ENCODE assay signal across 8 mouse cellular contexts in genomic region chr4:45108456-45109110, GRCm38 (mm10). TPM values are rescaled to one million over a fixed set of nuclear protein-coding genes. Genes with fewer than 3 reads are reported as not detected.
DNase-seq lines count a peak whose midpoint lies in the region; ATAC-seq and TF ChIP-seq lines count a peak whose summit lies in the region.

No protein-coding gene starts in this region.

- no peaks in the 10 kb centered on the region for H3K27me3 ChIP-seq in lung, embryonic 16.5 days (ENCODE audit: control insufficient read depth, insufficient read depth, low read depth, low read length)
- no peaks in the 10 kb centered on the region for H3K27me3 ChIP-seq in heart, postnatal 0 days (ENCODE audit: control insufficient read depth, insufficient read depth, low read length)
- no peaks in the 10 kb centered on the region for H3K27me3 ChIP-seq in myocyte (ENCODE audit: control insufficient read depth, insufficient read depth, insufficient read length)

- H3K4me1 ChIP-seq in lung, embryonic 16.5 days (replicated peaks; ENCODE audit: control insufficient read depth, insufficient read depth, low read length) = peaks cover 10% of the 10 kb centered on the region
- peaks cover 5% of the 10 kb centered on the region for H3K4me1 ChIP-seq in lung, adult 2 months (ENCODE audit: control insufficient read depth, insufficient read depth, low read length)
- H3K4me1 ChIP-seq in heart, postnatal 0 days (ENCODE audit: control insufficient read depth, insufficient read depth) = peaks cover 8% of the 10 kb centered on the region

- no peak overlapping the region for H3K4me3 ChIP-seq in lung, embryonic 16.5 days (ENCODE audit: low read length)
- no peak overlapping the region for H3K4me3 ChIP-seq in lung, adult 2 months (replicated peaks; ENCODE audit: extremely low read depth, low read depth, low read length)
- H3K4me3 ChIP-seq in heart, postnatal 0 days (ENCODE audit: low read depth, low read length) = no peak overlapping the region
- H3K4me3 ChIP-seq in myocyte = peak overlapping the region; percentile 90

- H3K9me3 ChIP-seq in lung, embryonic 16.5 days (ENCODE audit: control insufficient read depth, low read length) = no peaks in the 10 kb centered on the region
- no peaks in the 10 kb centered on the region for H3K9me3 ChIP-seq in heart, postnatal 0 days (replicated peaks; ENCODE audit: control insufficient read depth, low read length)

- WGBS in lung, embryonic 16.5 days = 60% methylated on average over 8 of the region's 8 CpGs
- WGBS in lung, adult 2 months = 62% methylated on average over 8 of the region's 8 CpGs
- WGBS in heart, postnatal 0 days = 60% methylated on average over 8 of the region's 8 CpGs

- TF ChIP-seq EP300 in heart, postnatal 0 days (IDR thresholded peaks at IDR 0.05; ENCODE audit: low read depth) = no peak

- H3K79me2 ChIP-seq in myocyte (ENCODE audit: control insufficient read depth, insufficient read depth) = peaks cover 28% of the 10 kb centered on the region

- TF ChIP-seq POLR2A in lung, adult 2 months (IDR thresholded peaks at IDR 0.05; ENCODE audit: borderline replicate concordance, extremely low read depth, low read depth, low read length) = no peak
- no peak for TF ChIP-seq POLR2A in myocyte (IDR thresholded peaks at IDR 0.05; ENCODE audit: insufficient read length, low read depth)

- peak; percentile 14 for DNase-seq in cerebellum, adult 11-12 months
- no peak for DNase-seq in lung, adult 2 months
- no peak for DNase-seq in heart, postnatal 0 days (ENCODE audit: low spot score)
- no peak for DNase-seq in embryo, embryonic 11 days
- no peak for DNase-seq in adrenal gland, adult 2 months

- no peak overlapping the region for H3K27ac ChIP-seq in lung, embryonic 16.5 days (ENCODE audit: low read length)
- no peak overlapping the region for H3K27ac ChIP-seq in heart, postnatal 0 days (ENCODE audit: low read depth)

- ATAC-seq in cerebellum, adult (ENCODE audit: insufficient number of reproducible peaks, low FRiP score, low TSS enrichment) = no peak
- ATAC-seq in lung, embryonic 16.5 days (ENCODE audit: low read depth) = no peak
- ATAC-seq in heart, postnatal 0 days (ENCODE audit: insufficient read depth, low read depth) = no peak

- peak overlapping the region; percentile 28; the same call in 1 of the 2 replicates for H3K9ac ChIP-seq in lung, embryonic 16.5 days (ENCODE audit: low read length)
- H3K9ac ChIP-seq in heart, postnatal 0 days (replicated peaks; ENCODE audit: low read depth, low read length) = no peak overlapping the region

- no peak overlapping the region for H3ac ChIP-seq in myocyte (ENCODE audit: control insufficient read depth, insufficient read length)

- H3K36me3 ChIP-seq in lung, embryonic 16.5 days (ENCODE audit: control insufficient read depth, insufficient read depth, low read length) = peaks cover 7% of the 10 kb centered on the region; the same call in 1 of the 2 replicates
- peaks cover 14% of the 10 kb centered on the region for H3K36me3 ChIP-seq in heart, postnatal 0 days (replicated peaks; ENCODE audit: control insufficient read depth, insufficient read depth, low read length)
- peaks cover 14% of the 10 kb centered on the region for H3K36me3 ChIP-seq in myocyte (ENCODE audit: control insufficient read depth, insufficient read depth)

- TF ChIP-seq CTCF in lung, adult 2 months (IDR thresholded peaks at IDR 0.05; ENCODE audit: insufficient read depth, low read length) = no peak
- TF ChIP-seq CTCF in heart, postnatal 0 days (IDR thresholded peaks at IDR 0.05; ENCODE audit: low read depth) = no peak

- H3K4me2 ChIP-seq in lung, embryonic 16.5 days (ENCODE audit: low read depth, low read length) = peak overlapping the region; percentile 29
- H3K4me2 ChIP-seq in heart, postnatal 0 days (ENCODE audit: low read depth, low read length) = peak overlapping the region; percentile 73; the same call in 1 of the 2 replicates
- peak overlapping the region; percentile 62 for H3K4me2 ChIP-seq in myocyte (ENCODE audit: low read depth)

TF ChIP-seq in myocyte, 11 proteins besides CTCF, POLR2A, EP300 and RAD21:
- TF ChIP-seq SRF (IDR thresholded peaks at IDR 0.05; ENCODE audit: control insufficient read depth, insufficient read length, low read depth) (no peak), REST (IDR thresholded peaks at IDR 0.05; ENCODE audit: insufficient read depth, insufficient read length) (no peak), MYOD1 (IDR thresholded peaks at IDR 0.05; ENCODE audit: control insufficient read depth in 1 of 3, insufficient read length in 2 of 3, low read depth in 2 of 3) (no peak), TCF12 (IDR thresholded peaks at IDR 0.05; ENCODE audit: insufficient read depth, poor library complexity, severe bottlenecking) (no peak), MYOG (IDR thresholded peaks at IDR 0.05; ENCODE audit: control insufficient read depth in 1 of 3, insufficient read depth in 1 of 3, insufficient read length in 2 of 3, low read depth in 2 of 3) (no peak), E2F4 (IDR thresholded peaks at IDR 0.05; ENCODE audit: insufficient read depth) (no peak), MAX (IDR thresholded peaks at IDR 0.05; ENCODE audit: low read depth) (no peak), USF1 (IDR thresholded peaks at IDR 0.05; ENCODE audit: low read depth) (no peak), TCF3 (IDR thresholded peaks at IDR 0.05; ENCODE audit: insufficient read length, low read depth) (no peak), POLR2AphosphoS2 (IDR thresholded peaks at IDR 0.05; ENCODE audit: insufficient read length, low read depth) (no peak), CEBPB (IDR thresholded peaks at IDR 0.05; ENCODE audit: insufficient read depth, poor library complexity, severe bottlenecking) (no peak)

RNA-seq across cellular contexts. Expression of gene Tomm5, which starts 0.7 kb away (rescaled TPM):
- 172 and 181 TPM in 2 replicates for polyA plus RNA-seq in lung, embryonic 16.5 days (2015; fragmentation: Nextera tagmentation; extraction: Ambion mirVana)
- polyA plus RNA-seq in lung, adult 2 months (2012; rRNA removed) = 37.3 and 48.5 TPM in 2 replicates
- 231 and 353 TPM in 2 replicates for total RNA-seq in heart, postnatal 0 days (2014; rRNA removed; ENCODE audit: low replicate concordance)
- polyA plus RNA-seq in heart, postnatal 0 days (2015; fragmentation: Nextera tagmentation; extraction: Ambion mirVana) = 305 and 324 TPM in 2 replicates
- 311 TPM for polyA plus RNA-seq in myocyte (2012; fragmentation: generic; extraction: Trizol)
- 100 to 1,000 TPM in 1 of 2 experiments, 10 to 100 TPM in 1; 77.9 to 111 TPM for total RNA-seq in adrenal gland, adult 2 months (2021)
- polyA plus RNA-seq in adrenal gland, adult 2 months (2012; rRNA removed) = 46.0 and 52.3 TPM in 2 replicates

RNA-seq across cellular contexts. Expression of gene Fbxo10, which starts 24.2 kb away (rescaled TPM):
- polyA plus RNA-seq in lung, embryonic 16.5 days (2015; fragmentation: Nextera tagmentation; extraction: Ambion mirVana) = 13.8 and 13.9 TPM in 2 replicates
- polyA plus RNA-seq in lung, adult 2 months (2012; rRNA removed) = 13.0 and 15.2 TPM in 2 replicates
- 23.0 and 30.7 TPM in 2 replicates for total RNA-seq in heart, postnatal 0 days (2014; rRNA removed; ENCODE audit: low replicate concordance)
- polyA plus RNA-seq in heart, postnatal 0 days (2015; fragmentation: Nextera tagmentation; extraction: Ambion mirVana) = 11.1 and 11.9 TPM in 2 replicates
- 7.8 TPM for polyA plus RNA-seq in myocyte (2012; fragmentation: generic; extraction: Trizol)
- 10 to 100 TPM in 1 of 2 experiments, 1 to 10 TPM in 1; 6.7 to 12.0 TPM for total RNA-seq in adrenal gland, adult 2 months (2021)
- 15.0 and 16.0 TPM in 2 replicates for polyA plus RNA-seq in adrenal gland, adult 2 months (2012; rRNA removed)
